Mouse (Mus musculus): ENCODE measurements around the gene Olfr56. TPM values are rescaled to one million over a fixed set of nuclear protein-coding genes. Genes with fewer than 3 reads are reported as not detected.
"Not testable (repeated sequence)": the region's sequence is repeated elsewhere in the genome, so short reads cannot be mapped to it uniquely, and the experiment has no call there.

Olfr56 gene
- polyA plus RNA-seq, 1 experiment from 2014 or later: 0.14 TPM

- not testable (repeated sequence) for H3K9me3 ChIP-seq (ENCODE audit: control insufficient read depth, low read length); DNase-seq (ENCODE audit: low spot score); H3K4me2 ChIP-seq (replicated peaks; ENCODE audit: low read depth, low read length); H3K4me3 ChIP-seq (ENCODE audit: low read depth, low read length); H3K36me3 ChIP-seq (ENCODE audit: control insufficient read depth, insufficient read depth, low read length); H3K9ac ChIP-seq (ENCODE audit: low read depth, low read length); H3K4me1 ChIP-seq (replicated peaks; ENCODE audit: control insufficient read depth, insufficient read depth, low read length); ATAC-seq (ENCODE audit: low FRiP score); H3K27me3 ChIP-seq (ENCODE audit: control insufficient read depth, insufficient read depth, low read length); H3K27ac ChIP-seq (ENCODE audit: low read depth, low read length)
- WGBS: 84% methylated on average over 6 of the region's 6 CpGs
Observed at GRCm38 (mm10) chr11:49076001-49076757, 97.5 kb downstream of the Olfr56 start, which contains the start of gene Ifi47. TSS of gene Ifi47 (plus strand) at chr11:49076587.

GRCm38 (mm10) chr11:49077012-49077411 lies 98.3 kb downstream of the Olfr56 start:
- Histone ChIP-seq H3K27me3 (ENCODE audit: control insufficient read depth, insufficient read depth, low read length) (no peaks in the 10 kb centered on the region), H3K27ac (ENCODE audit: low read depth, low read length) (no peak overlapping the region), H3K36me3 (ENCODE audit: control insufficient read depth, insufficient read depth, low read length) (no peaks in the 10 kb centered on the region), H3K4me1 (replicated peaks; ENCODE audit: control insufficient read depth, insufficient read depth, low read length) (no peaks in the 10 kb centered on the region), H3K9ac (ENCODE audit: low read depth, low read length) (no peak overlapping the region), H3K4me2 (replicated peaks; ENCODE audit: low read depth, low read length) (no peak overlapping the region), H3K4me3 (ENCODE audit: low read depth, low read length) (no peak overlapping the region), H3K9me3 (ENCODE audit: control insufficient read depth, low read length) (no peaks in the 10 kb centered on the region)
- no peak for DNase-seq (ENCODE audit: low spot score)
- no peak for ATAC-seq (ENCODE audit: low FRiP score)
- 86% methylated on average over 1 of the region's 1 CpGs for WGBS

GRCm38 (mm10) chr11:49078719-49079118 lies 100.0 kb downstream of the Olfr56 start:
- ATAC-seq (ENCODE audit: low FRiP score): no peak
- H3K27me3 ChIP-seq (ENCODE audit: control insufficient read depth, insufficient read depth, low read length): no peaks in the 10 kb centered on the region
- no peak for DNase-seq (ENCODE audit: low spot score)
- 92% methylated on average over 3 of the region's 3 CpGs for WGBS
- H3K36me3 ChIP-seq (ENCODE audit: control insufficient read depth, insufficient read depth, low read length): no peaks in the 10 kb centered on the region
- no peak overlapping the region for H3K9ac ChIP-seq (ENCODE audit: low read depth, low read length)
- H3K27ac ChIP-seq (ENCODE audit: low read depth, low read length): no peak overlapping the region
- H3K4me2 ChIP-seq (replicated peaks; ENCODE audit: low read depth, low read length): no peak overlapping the region
- H3K4me1 ChIP-seq (replicated peaks; ENCODE audit: control insufficient read depth, insufficient read depth, low read length): no peaks in the 10 kb centered on the region
- no peak overlapping the region for H3K4me3 ChIP-seq (ENCODE audit: low read depth, low read length)
- no peaks in the 10 kb centered on the region for H3K9me3 ChIP-seq (ENCODE audit: control insufficient read depth, low read length)

GRCm38 (mm10) chr11:49080636-49081035 lies 101.9 kb downstream of the Olfr56 start:
- H3K4me3 ChIP-seq (ENCODE audit: low read depth, low read length): no peak overlapping the region
- no peaks in the 10 kb centered on the region for H3K4me1 ChIP-seq (replicated peaks; ENCODE audit: control insufficient read depth, insufficient read depth, low read length)
- 69% methylated on average over 1 of the region's 1 CpGs for WGBS
- H3K9me3 ChIP-seq (ENCODE audit: control insufficient read depth, low read length): no peaks in the 10 kb centered on the region
- H3K36me3 ChIP-seq (ENCODE audit: control insufficient read depth, insufficient read depth, low read length): no peaks in the 10 kb centered on the region
- H3K9ac ChIP-seq (ENCODE audit: low read depth, low read length): no peak overlapping the region
- no peaks in the 10 kb centered on the region for H3K27me3 ChIP-seq (ENCODE audit: control insufficient read depth, insufficient read depth, low read length)
- ATAC-seq (ENCODE audit: low FRiP score) (no peak), DNase-seq (ENCODE audit: low spot score) (no peak)
- H3K4me2 ChIP-seq (replicated peaks; ENCODE audit: low read depth, low read length): no peak overlapping the region
- no peak overlapping the region for H3K27ac ChIP-seq (ENCODE audit: low read depth, low read length)

GRCm38 (mm10) chr11:49081356-49081755 lies 102.7 kb downstream of the Olfr56 start:
- no peaks in the 10 kb centered on the region for H3K27me3 ChIP-seq (ENCODE audit: control insufficient read depth, insufficient read depth, low read length)
- no peaks in the 10 kb centered on the region for H3K4me1 ChIP-seq (replicated peaks; ENCODE audit: control insufficient read depth, insufficient read depth, low read length)
- DNase-seq (ENCODE audit: low spot score) (no peak), ATAC-seq (ENCODE audit: low FRiP score) (no peak)
- WGBS: 77% methylated on average over 4 of the region's 4 CpGs
- H3K9ac ChIP-seq (ENCODE audit: low read depth, low read length): no peak overlapping the region
- no peaks in the 10 kb centered on the region for H3K36me3 ChIP-seq (ENCODE audit: control insufficient read depth, insufficient read depth, low read length)
- H3K4me2 ChIP-seq (replicated peaks; ENCODE audit: low read depth, low read length): no peak overlapping the region
- no peaks in the 10 kb centered on the region for H3K9me3 ChIP-seq (ENCODE audit: control insufficient read depth, low read length)
- H3K27ac ChIP-seq (ENCODE audit: low read depth, low read length): no peak overlapping the region
- no peak overlapping the region for H3K4me3 ChIP-seq (ENCODE audit: low read depth, low read length)

GRCm38 (mm10) chr11:49081886-49082285 lies 103.2 kb downstream of the Olfr56 start:
- 79% methylated on average over 3 of the region's 3 CpGs for WGBS

GRCm38 (mm10) chr11:49083146-49083545 lies 104.5 kb downstream of the Olfr56 start:
- WGBS: 91% methylated on average over 1 of the region's 1 CpGs

More at GRCm38 (mm10) chr11:49081886-49082285, 103.2 kb downstream of the Olfr56 start:
- Histone ChIP-seq H3K4me3 (ENCODE audit: low read depth, low read length) (no peak overlapping the region), H3K36me3 (ENCODE audit: control insufficient read depth, insufficient read depth, low read length) (no peaks in the 10 kb centered on the region), H3K27me3 (ENCODE audit: control insufficient read depth, insufficient read depth, low read length) (no peaks in the 10 kb centered on the region), H3K4me1 (replicated peaks; ENCODE audit: control insufficient read depth, insufficient read depth, low read length) (no peaks in the 10 kb centered on the region), H3K9me3 (ENCODE audit: control insufficient read depth, low read length) (no peaks in the 10 kb centered on the region), H3K9ac (ENCODE audit: low read depth, low read length) (no peak overlapping the region), H3K27ac (ENCODE audit: low read depth, low read length) (no peak overlapping the region), H3K4me2 (replicated peaks; ENCODE audit: low read depth, low read length) (no peak overlapping the region)
- no peak for ATAC-seq (ENCODE audit: low FRiP score)
- DNase-seq (ENCODE audit: low spot score): no peak

GRCm38 (mm10) chr11:49083808-49084207 lies 105.1 kb downstream of the Olfr56 start:
- no peaks in the 10 kb centered on the region for H3K4me1 ChIP-seq (replicated peaks; ENCODE audit: control insufficient read depth, insufficient read depth, low read length)
- DNase-seq (ENCODE audit: low spot score) (no peak), ATAC-seq (ENCODE audit: low FRiP score) (no peak)
- no peaks in the 10 kb centered on the region for H3K27me3 ChIP-seq (ENCODE audit: control insufficient read depth, insufficient read depth, low read length)
- H3K4me2 ChIP-seq (replicated peaks; ENCODE audit: low read depth, low read length): no peak overlapping the region
- 81% methylated on average over 3 of the region's 3 CpGs for WGBS
- H3K36me3 ChIP-seq (ENCODE audit: control insufficient read depth, insufficient read depth, low read length): no peaks in the 10 kb centered on the region
- H3K9me3 ChIP-seq (ENCODE audit: control insufficient read depth, low read length): no peaks in the 10 kb centered on the region
- H3K27ac ChIP-seq (ENCODE audit: low read depth, low read length): no peak overlapping the region
- H3K4me3 ChIP-seq (ENCODE audit: low read depth, low read length): no peak overlapping the region
- no peak overlapping the region for H3K9ac ChIP-seq (ENCODE audit: low read depth, low read length)

More at GRCm38 (mm10) chr11:49083146-49083545, 104.5 kb downstream of the Olfr56 start:
- no peak overlapping the region for H3K27ac ChIP-seq (ENCODE audit: low read depth, low read length)
- H3K36me3 ChIP-seq (ENCODE audit: control insufficient read depth, insufficient read depth, low read length): no peaks in the 10 kb centered on the region
- no peaks in the 10 kb centered on the region for H3K9me3 ChIP-seq (ENCODE audit: control insufficient read depth, low read length)
- no peaks in the 10 kb centered on the region for H3K4me1 ChIP-seq (replicated peaks; ENCODE audit: control insufficient read depth, insufficient read depth, low read length)
- ATAC-seq (ENCODE audit: low FRiP score) (no peak), DNase-seq (ENCODE audit: low spot score) (no peak)
- no peak overlapping the region for H3K9ac ChIP-seq (ENCODE audit: low read depth, low read length)
- no peak overlapping the region for H3K4me2 ChIP-seq (replicated peaks; ENCODE audit: low read depth, low read length)
- no peaks in the 10 kb centered on the region for H3K27me3 ChIP-seq (ENCODE audit: control insufficient read depth, insufficient read depth, low read length)
- no peak overlapping the region for H3K4me3 ChIP-seq (ENCODE audit: low read depth, low read length)

- H3K4me1 ChIP-seq (replicated peaks; ENCODE audit: control insufficient read depth, insufficient read depth, low read length): no peaks in the 10 kb centered on the region
- H3K9me3 ChIP-seq (ENCODE audit: control insufficient read depth, low read length): no peaks in the 10 kb centered on the region
- H3K27me3 ChIP-seq (ENCODE audit: control insufficient read depth, insufficient read depth, low read length): no peaks in the 10 kb centered on the region
- ATAC-seq (ENCODE audit: low FRiP score) (no peak), DNase-seq (ENCODE audit: low spot score) (no peak)
- H3K9ac ChIP-seq (ENCODE audit: low read depth, low read length): no peak overlapping the region
- no peaks in the 10 kb centered on the region for H3K36me3 ChIP-seq (ENCODE audit: control insufficient read depth, insufficient read depth, low read length)
- no peak overlapping the region for H3K4me3 ChIP-seq (ENCODE audit: low read depth, low read length)
- H3K27ac ChIP-seq (ENCODE audit: low read depth, low read length): no peak overlapping the region
- 83% methylated on average over 1 of the region's 1 CpGs for WGBS
- no peak overlapping the region for H3K4me2 ChIP-seq (replicated peaks; ENCODE audit: low read depth, low read length)
Observed at GRCm38 (mm10) chr11:49084385-49084784, 105.7 kb downstream of the Olfr56 start.
